Mouse (Mus musculus) kidney, postnatal 14 days (tissue): ENCODE data around the gene Bach1.

Source experiments
- DNase-seq: peaks from one replicate; pipeline ENCODE4 v3.0.0; 2022; ENCODE audit warnings: mixed read lengths

The Bach1 gene

DNA sequence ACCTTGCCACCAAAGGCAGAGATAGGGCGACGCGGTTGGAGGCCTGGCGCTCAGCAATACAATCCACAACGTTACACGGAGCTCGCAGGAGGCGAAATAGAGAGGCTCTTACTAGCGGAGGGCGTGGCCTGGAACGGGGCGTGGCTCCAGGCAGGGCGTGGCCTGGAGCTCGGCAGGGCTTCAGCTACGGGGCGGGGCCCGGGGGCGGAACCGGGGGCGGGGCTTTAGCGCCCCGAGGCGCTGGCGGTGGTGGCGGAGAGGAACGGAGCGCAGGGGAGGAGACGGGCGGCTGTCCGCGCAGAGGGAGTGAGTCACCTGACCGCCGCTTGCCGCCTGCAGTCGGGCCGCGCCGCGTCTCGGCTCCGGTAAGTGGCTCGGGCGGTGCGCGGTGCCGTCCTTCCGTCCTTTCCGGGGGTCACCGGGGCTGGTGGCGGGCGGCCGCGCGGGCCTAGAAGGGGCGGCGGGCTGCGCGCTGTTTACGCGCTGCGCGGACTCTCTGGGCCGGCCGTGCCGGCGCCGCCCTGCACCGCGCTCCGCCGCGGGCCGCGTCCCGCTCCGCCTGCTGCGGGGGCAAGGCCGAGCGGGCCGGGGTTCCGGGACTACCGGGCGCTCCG is at the start of gene Bach1:
Bach1 (plus strand) TSS at position 254 of the 614 bp plus-strand sequence.
- peak; percentile 97 for DNase-seq

GRCm38 (mm10) chr16:87652344-87652743 is 46.4 kb upstream of the Bach1 start:
- DNase-seq: no peak

DNA sequence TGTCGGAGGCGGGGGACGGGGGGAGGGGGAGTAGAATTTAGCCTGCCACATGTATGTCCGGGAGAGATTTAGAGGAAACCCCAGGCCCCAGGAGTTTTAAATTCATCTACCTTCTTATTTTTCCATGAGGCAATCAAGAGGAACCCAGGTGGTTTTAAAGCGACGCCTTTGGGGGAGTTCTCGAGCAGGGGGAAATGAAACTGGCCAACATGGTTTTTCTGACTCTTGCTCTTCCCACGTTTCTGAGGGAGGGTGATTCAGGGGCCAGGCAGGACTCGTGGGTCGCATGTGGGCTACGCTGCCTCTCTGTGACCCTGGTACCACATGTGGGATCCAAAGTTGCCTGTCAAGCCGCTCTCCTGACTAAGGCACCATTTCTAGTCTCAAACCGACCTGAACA is 45.8 kb upstream of the Bach1 start:
- DNase-seq: no peak

DNA sequence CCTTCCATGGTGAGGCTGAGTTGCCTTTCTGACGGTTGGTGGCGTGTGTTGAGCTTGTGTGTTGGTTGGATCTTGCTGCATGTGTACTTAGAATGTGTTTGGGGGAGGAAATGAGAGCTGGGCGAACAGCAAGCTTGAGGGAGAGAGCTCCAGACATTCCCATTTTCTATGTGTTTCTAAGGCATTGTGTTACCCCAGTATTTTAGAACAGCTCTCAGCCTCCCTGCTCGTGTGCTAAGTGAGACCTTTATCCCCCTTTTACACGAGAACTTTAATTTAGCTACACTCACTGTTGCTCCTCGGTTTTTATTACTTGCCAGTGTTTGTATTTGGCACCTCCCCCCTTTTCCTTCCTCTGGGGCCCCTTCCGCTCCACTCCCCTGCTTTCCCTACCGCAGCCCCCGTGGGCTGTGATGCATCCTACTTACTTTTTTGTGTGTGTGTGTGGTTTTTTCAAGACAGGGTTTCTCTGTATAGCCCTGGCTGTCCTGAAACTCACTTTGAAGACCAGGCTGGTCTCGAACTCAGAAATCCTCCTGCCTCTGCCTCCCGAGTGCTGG is 44.6 kb upstream of the Bach1 start:
- no peak for DNase-seq

DNA sequence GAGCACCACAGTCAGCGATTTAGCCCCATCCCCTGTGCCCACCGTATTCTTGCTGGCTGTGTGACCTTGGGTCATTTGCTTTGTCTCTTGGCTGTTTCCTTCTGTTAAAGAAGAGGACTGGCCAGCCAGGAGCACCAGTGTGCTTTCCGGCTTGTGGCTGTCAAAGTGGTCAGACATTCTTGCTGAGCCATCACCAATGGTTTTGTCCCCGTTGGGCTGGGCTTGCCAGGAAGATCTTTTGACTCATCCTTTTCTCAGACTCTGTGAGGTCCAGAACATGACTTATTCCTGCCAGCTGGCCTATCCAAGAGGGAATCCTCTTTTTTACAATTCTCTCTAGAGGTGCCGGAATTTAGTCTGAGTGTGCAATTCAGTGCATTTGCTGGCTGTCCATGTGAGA is 43.7 kb upstream of the Bach1 start:
- peak; percentile 20 for DNase-seq

- DNase-seq: peak; percentile 44
Observed at GRCm38 (mm10) chr16:87655579-87655978, 43.2 kb upstream of the Bach1 start.

DNA sequence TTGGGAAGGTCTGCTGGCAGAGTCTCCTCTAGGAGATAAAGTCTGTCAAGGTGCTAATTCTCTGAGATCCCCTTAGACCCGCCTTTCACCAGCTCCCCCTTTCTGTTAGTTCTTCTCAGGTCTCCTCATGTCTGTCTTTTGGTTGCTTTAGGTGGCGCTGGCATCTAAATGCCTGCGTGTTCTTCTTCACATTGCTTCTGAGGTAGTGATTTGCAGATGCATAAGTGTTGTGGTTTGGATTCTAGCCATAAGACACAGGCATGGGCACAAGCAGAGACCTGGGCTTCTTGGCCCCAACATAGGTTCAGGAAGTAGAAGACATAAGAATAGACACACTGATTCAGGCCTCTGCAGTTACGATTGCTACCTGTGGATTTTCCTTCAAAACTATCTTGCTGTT is 42.0 kb upstream of the Bach1 start:
- DNase-seq: no peak

GRCm38 (mm10) chr16:87657291-87657690 is 41.5 kb upstream of the Bach1 start:
- no peak for DNase-seq

- DNase-seq: peak; percentile 68
Observed at GRCm38 (mm10) chr16:87661024-87661471, 37.7 kb upstream of the Bach1 start.

- DNase-seq: no peak
Observed at GRCm38 (mm10) chr16:87661636-87662035, 37.1 kb upstream of the Bach1 start.

DNA sequence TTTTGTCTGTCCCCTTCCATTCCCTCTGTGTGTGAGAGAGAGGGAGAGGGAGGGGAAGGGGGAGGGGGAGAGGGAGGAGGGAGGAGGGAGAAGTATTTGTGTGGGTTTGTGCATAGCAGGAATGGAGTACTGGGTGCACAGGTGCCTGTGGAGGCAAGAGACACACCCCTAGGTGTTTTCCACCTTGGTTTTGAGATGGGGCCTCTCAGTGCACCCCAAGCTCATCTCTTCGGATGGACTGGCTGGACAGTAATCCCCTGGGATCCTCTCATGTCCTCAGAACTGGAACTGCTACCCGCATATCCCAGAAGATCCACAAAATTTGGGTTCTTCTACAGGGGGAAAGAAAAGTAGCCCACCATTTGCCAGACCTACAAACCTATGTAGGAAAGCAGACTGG is 36.2 kb upstream of the Bach1 start:
- no peak for DNase-seq

GRCm38 (mm10) chr16:87663890-87664289 is 34.9 kb upstream of the Bach1 start:
- peak; percentile 17 for DNase-seq

GRCm38 (mm10) chr16:87665246-87665645 is 33.5 kb upstream of the Bach1 start:
- no peak for DNase-seq

- no peak for DNase-seq
Observed at GRCm38 (mm10) chr16:87665752-87666619, 32.8 kb upstream of the Bach1 start.

GRCm38 (mm10) chr16:87666620-87667004 is 32.1 kb upstream of the Bach1 start:
- no peak for DNase-seq

DNA sequence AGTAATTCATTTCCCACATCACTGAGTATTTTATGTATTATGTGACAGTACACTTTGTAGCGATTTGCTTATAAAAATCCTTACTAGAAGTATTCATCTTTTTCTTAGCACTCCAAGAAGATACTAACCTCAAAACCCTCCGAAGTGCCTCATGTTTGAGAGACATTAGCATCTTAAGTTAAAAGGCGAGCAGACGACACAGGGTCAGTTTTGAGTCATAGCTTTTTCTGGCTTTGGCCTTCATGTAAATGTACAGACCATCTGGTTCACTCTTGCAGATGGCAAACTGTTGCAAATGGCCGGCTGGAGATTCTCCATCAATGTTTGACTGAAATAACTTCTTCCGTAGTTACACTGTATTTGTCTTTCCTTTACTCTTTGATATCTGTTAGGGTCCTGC is 30.7 kb upstream of the Bach1 start:
- no peak for DNase-seq

GRCm38 (mm10) chr16:87670091-87670820 is 28.5 kb upstream of the Bach1 start:
- DNase-seq: no peak

- DNase-seq: no peak
Observed at GRCm38 (mm10) chr16:87670821-87671165, 28.0 kb upstream of the Bach1 start.

DNA sequence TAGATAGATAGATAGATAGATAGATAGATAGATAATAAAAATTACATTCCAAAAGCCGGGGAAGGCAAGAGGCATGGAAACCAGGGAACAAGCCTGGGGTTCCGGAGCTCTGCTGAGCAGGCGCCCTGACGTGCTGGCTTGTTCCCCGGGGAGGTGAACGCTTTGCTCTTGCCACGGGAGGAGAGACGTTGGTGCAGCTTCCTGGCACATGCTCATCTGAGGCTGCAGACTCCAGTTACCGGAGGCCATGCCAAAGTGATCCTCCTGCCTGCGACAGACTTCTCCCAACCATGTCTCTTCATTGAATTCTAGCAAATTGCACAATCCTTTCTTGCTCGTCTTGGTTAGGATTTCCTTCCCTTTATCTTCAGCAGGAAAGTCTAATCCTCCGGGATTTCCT is 27.4 kb upstream of the Bach1 start:
- no peak for DNase-seq

DNA sequence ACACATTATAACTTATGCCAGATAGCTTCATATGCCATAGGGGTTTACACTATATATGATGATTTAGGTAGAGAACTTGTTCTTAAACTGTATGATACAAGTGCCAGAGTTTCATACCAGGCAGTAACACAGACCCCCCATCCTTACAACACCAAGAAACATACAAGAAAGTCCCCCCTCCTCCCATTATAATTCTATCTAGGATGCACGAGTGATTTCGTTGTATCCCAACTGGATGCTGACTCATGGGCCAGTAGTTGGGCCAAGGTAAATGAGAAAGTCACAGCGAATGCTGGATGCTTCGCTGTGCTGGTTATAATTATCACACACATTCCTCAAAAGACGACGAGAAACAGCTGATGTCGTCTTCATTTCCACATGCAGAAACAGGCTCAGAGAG is 25.6 kb upstream of the Bach1 start:
- no peak for DNase-seq

GRCm38 (mm10) chr16:87676182-87676581 is 22.6 kb upstream of the Bach1 start:
- DNase-seq: peak; percentile 29

- DNase-seq: no peak
Observed at GRCm38 (mm10) chr16:87678667-87679066, 20.1 kb upstream of the Bach1 start.

DNA sequence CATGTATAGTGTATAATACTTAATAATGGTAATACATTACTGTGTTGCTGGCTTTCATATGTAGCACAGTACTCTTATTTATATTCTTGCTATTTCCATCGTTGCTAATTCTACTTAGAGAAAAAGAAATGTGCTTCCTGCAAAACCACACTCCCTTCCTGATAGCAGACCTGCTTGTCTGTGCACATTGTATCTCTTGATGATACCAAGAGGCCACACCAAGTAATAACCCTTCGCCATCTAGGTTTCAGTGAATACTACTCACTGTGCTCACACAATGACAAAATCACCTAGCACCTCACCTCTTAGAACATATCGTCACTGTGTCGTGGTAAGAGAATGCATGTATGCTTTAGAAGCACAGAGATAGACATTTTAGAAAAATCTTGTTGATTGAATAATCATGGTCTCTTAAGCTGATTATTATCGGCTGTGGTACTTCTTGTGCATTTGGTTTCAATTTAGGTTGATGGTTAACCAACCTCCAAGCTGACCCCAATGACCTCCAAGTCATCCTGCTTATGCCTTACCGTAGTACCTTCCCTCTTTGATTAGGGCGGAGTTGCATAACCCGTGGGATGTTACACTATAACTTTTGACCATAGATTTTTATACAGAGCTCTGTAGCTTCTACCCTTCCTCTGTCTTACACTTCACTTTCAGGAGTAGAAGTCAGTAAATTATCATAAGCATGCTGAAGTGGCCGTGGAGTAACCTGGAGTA is 17.7 kb upstream of the Bach1 start:
- DNase-seq: no peak
